Comparison of ENCODE assay signal across 17 mouse cellular contexts in genomic region chr11:68203658-68204315, GRCm38 (mm10).
DNase-seq lines count a peak whose midpoint lies in the region; ATAC-seq lines count a peak whose summit lies in the region.
"Had no signal": no experiment of that assay in that cellular context is flagged by ENCODE, and none has a peak within 500 bp of the region (broad histone marks: within the 10 kb centered on the region; RNA-seq: fewer than 3 reads in every experiment).

No protein-coding gene starts in this region.

- peak overlapping the region; percentile 32; the same call in 1 of the 2 replicates for H3K27ac ChIP-seq in heart, embryonic 15.5 days
- peak overlapping the region; percentile 17; the same call in 1 of the 2 replicates for H3K27ac ChIP-seq in limb, embryonic 12.5 days
- H3K27ac ChIP-seq: embryonic facial prominence, embryonic 13.5 days; forebrain, embryonic 10.5 days; hindbrain, embryonic 15.5 days; liver, embryonic 12.5 days had no signal

- WGBS in heart, embryonic 15.5 days = 70% methylated on average over 10 of the region's 10 CpGs
- 41% methylated on average over 10 of the region's 10 CpGs for WGBS in limb, embryonic 12.5 days

- no peak overlapping the region for H3K9ac ChIP-seq in heart, embryonic 15.5 days
- no peak overlapping the region for H3K9ac ChIP-seq in limb, embryonic 12.5 days (replicated peaks)
- H3K9ac ChIP-seq: embryonic facial prominence, embryonic 13.5 days; hindbrain, embryonic 15.5 days; liver, embryonic 12.5 days had no signal

- DNase-seq in heart, adult 8-10 months (ENCODE audit: low spot score) = no peak
- peak; percentile 30 for DNase-seq in 416B (ENCODE audit: low read depth)
- DNase-seq in A20 (ENCODE audit: low read depth, low spot score) = peak; percentile 77
- no peak for DNase-seq in left cerebral cortex, adult 8-10 months (ENCODE audit: low spot score in 2 of 2)
- DNase-seq in adrenal gland, postnatal 4 days (ENCODE audit: low spot score in 2 of 2) = no peak
- DNase-seq: cerebellum, adult 18-20 months; gastrocnemius, postnatal 36 days; kidney, adult 18-20 months; kidney, postnatal 14 days; right cerebral cortex, postnatal 14 days had no signal

- H3K4me1 ChIP-seq in heart, embryonic 15.5 days (replicated peaks) = peaks cover 34% of the 10 kb centered on the region
- peaks cover 55% of the 10 kb centered on the region for H3K4me1 ChIP-seq in limb, embryonic 12.5 days (replicated peaks)
- H3K4me1 ChIP-seq: liver, embryonic 12.5 days had no signal

- no peak overlapping the region for H3K4me3 ChIP-seq in heart, embryonic 15.5 days
- no peak overlapping the region for H3K4me3 ChIP-seq in limb, embryonic 12.5 days (replicated peaks)
- H3K4me3 ChIP-seq: embryonic facial prominence, embryonic 13.5 days; forebrain, embryonic 10.5 days; hindbrain, embryonic 15.5 days; liver, embryonic 12.5 days had no signal

- no peaks in the 10 kb centered on the region for H3K36me3 ChIP-seq in heart, embryonic 15.5 days
- H3K36me3 ChIP-seq in limb, embryonic 12.5 days = no peaks in the 10 kb centered on the region
- H3K36me3 ChIP-seq: embryonic facial prominence, embryonic 13.5 days; hindbrain, embryonic 15.5 days; liver, embryonic 12.5 days had no signal

- no peaks in the 10 kb centered on the region for H3K9me3 ChIP-seq in heart, embryonic 15.5 days (replicated peaks)
- H3K9me3 ChIP-seq in limb, embryonic 12.5 days = no peaks in the 10 kb centered on the region
- H3K9me3 ChIP-seq: embryonic facial prominence, embryonic 13.5 days; forebrain, embryonic 10.5 days; hindbrain, embryonic 15.5 days; liver, embryonic 12.5 days had no signal

- ATAC-seq in heart, embryonic 15.5 days (replicated peaks; ENCODE audit: insufficient number of reproducible peaks, insufficient read depth, low FRiP score, low read depth) = peak; percentile 56; the same call in 1 of the 2 replicates
- ATAC-seq in limb, embryonic 12.5 days (ENCODE audit: insufficient number of reproducible peaks, insufficient read depth, low FRiP score, low TSS enrichment, low read depth) = no peak
- ATAC-seq: liver, embryonic 12.5 days; Patski had no signal

- no peak overlapping the region for H3K4me2 ChIP-seq in heart, embryonic 15.5 days
- no peak overlapping the region for H3K4me2 ChIP-seq in limb, embryonic 12.5 days
- H3K4me2 ChIP-seq: embryonic facial prominence, embryonic 13.5 days; hindbrain, embryonic 15.5 days; liver, embryonic 12.5 days had no signal

- H3K27me3 ChIP-seq in heart, embryonic 15.5 days = no peaks in the 10 kb centered on the region
- no peaks in the 10 kb centered on the region for H3K27me3 ChIP-seq in limb, embryonic 12.5 days
- H3K27me3 ChIP-seq: embryonic facial prominence, embryonic 13.5 days; hindbrain, embryonic 15.5 days; liver, embryonic 12.5 days; Patski had no signal

Comparison
In these comparisons a context has a peak if more than half of its experiments do, and no peak if none do; other contexts are left out.
1. DNase-seq: peak in 416B (single experiment) and A20 (single experiment); none in heart, adult 8-10 months (single experiment), left cerebral cortex, adult 8-10 months (0 of 2) and adrenal gland, postnatal 4 days (0 of 2).